Mouse (Mus musculus) cortical plate, adult 2 months (tissue): ENCODE measurements around the gene Sytl2.

ENCODE experiments used
- CTCF ChIP-seq: fragments of 200-500 bp; IDR thresholded peaks from 2 replicates; pipeline ENCODE4 v1.5.1; 2011; ENCODE audit warnings: mild to moderate bottlenecking, control low read depth, low read length; ENCODE audit not compliant: insufficient read depth; ENCODE audit errors: extremely low read depth
- POLR2A ChIP-seq: fragments of 200-500 bp; IDR thresholded peaks from 2 replicates; pipeline ENCODE4 v1.6.1; 2011; ENCODE audit warnings: mild to moderate bottlenecking, low read length, control low read depth; ENCODE audit not compliant: insufficient read depth; ENCODE audit errors: extremely low read depth

DNA sequence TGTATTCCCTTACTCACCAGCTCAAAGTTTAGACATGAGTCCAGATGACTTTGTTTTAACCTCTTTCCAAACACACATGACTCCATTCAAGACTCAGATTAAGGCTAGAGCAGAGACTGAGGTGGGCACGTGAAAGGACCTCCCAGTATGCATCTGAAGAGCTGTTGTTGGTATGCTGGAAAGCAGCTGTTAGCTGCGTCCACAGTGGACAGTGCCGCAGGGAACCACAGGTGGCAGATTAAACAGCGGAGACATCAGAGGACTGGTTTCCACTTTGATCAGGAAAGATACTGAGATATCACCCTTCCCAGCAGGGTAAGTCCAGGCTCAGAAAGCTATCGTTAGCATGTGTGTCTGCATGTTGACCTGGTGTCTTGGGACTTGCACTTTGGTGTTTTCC, 18.1 kb downstream of the Sytl2 start:
- TF ChIP-seq POLR2A (no peak), CTCF (no peak)
